29 mouse cellular contexts compared by ENCODE assay signal in the genomic region with DNA sequence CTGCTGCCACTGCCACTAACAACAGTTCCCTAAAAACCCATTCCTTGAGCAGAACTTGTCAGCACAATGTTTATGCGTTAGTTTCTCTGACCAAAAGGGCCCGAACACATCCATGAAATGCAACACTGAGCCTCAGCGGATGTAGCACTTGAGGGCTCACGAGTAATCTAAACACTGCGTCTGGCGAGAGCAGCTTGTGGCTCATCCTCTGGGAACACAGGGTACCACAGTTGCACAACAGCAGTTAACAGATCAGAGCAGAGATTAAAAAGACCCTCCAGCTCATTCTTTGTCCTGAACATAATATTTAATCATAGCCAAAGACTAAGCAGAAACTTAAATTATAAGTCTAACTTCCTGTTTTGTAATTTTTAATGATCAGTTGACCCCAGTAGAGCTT.
DNase-seq lines count a peak whose midpoint lies in the region; ATAC-seq and TF ChIP-seq lines count a peak whose summit lies in the region.
"Had no signal": no experiment of that assay in that cellular context is flagged by ENCODE, and none has a peak within 500 bp of the region (broad histone marks: within the 10 kb centered on the region; RNA-seq: fewer than 3 reads in every experiment).

No protein-coding gene starts in this region.

- peak; percentile 52; the same call in 1 of the 2 replicates for ATAC-seq in intestine, embryonic 16.5 days
- no peak for ATAC-seq in intestine, embryonic 15.5 days
- no peak for ATAC-seq in embryonic facial prominence, embryonic 13.5 days (ENCODE audit: insufficient number of reproducible peaks, insufficient read depth, low FRiP score, low TSS enrichment, low read depth)
- no peak for ATAC-seq in limb, embryonic 13.5 days (ENCODE audit: low FRiP score, low read depth)
- no peak for ATAC-seq in midbrain, embryonic 13.5 days
- ATAC-seq: forebrain, embryonic 16.5 days; hindbrain, embryonic 16.5 days; liver, postnatal 0 days; midbrain, embryonic 15.5 days; Patski had no signal

- no peak overlapping the region for H3K27ac ChIP-seq in intestine, embryonic 16.5 days (ENCODE audit: low read length)
- no peak overlapping the region for H3K27ac ChIP-seq in intestine, embryonic 15.5 days
- peak overlapping the region; percentile 44 for H3K27ac ChIP-seq in embryonic facial prominence, embryonic 13.5 days
- peak overlapping the region; percentile 44; the same call in 1 of the 2 replicates for H3K27ac ChIP-seq in limb, embryonic 13.5 days
- H3K27ac ChIP-seq in heart, adult 2 months, result no peak overlapping the region
- no peak overlapping the region for H3K27ac ChIP-seq in midbrain, embryonic 13.5 days
- H3K27ac ChIP-seq: forebrain, embryonic 10.5 days; midbrain, embryonic 15.5 days; neural tube, embryonic 12.5 days had no signal

- WGBS in intestine, embryonic 16.5 days, result 48% methylated on average over 6 of the region's 6 CpGs
- 43% methylated on average over 6 of the region's 6 CpGs for WGBS in intestine, embryonic 15.5 days
- 35% methylated on average over 6 of the region's 6 CpGs for WGBS in embryonic facial prominence, embryonic 13.5 days
- WGBS in limb, embryonic 13.5 days, result 58% methylated on average over 6 of the region's 6 CpGs
- WGBS in heart, adult 2 months, result 81% methylated on average over 6 of the region's 6 CpGs
- 72% methylated on average over 6 of the region's 6 CpGs for WGBS in midbrain, embryonic 13.5 days

- DNase-seq in lung, postnatal 4 days, result peak; percentile 16 to 66
- DNase-seq in gastrocnemius, postnatal 36 days, result no peak
- DNase-seq in heart, adult 2 months, result no peak
- DNase-seq: adrenal gland, postnatal 36 days; cerebellum, adult 11 months; cerebellum, postnatal 10 days; gastrocnemius, postnatal 25 days; kidney, adult 18-20 months; kidney, postnatal 4 days; liver, postnatal 0 days; retina, postnatal 1 day; right cerebral cortex, postnatal 25 days; spleen, adult 18-20 months; thymus, adult 18-20 months; thymus, postnatal 4 days had no signal

- H3K4me3 ChIP-seq in intestine, embryonic 16.5 days (ENCODE audit: low read length), result no peak overlapping the region
- no peak overlapping the region for H3K4me3 ChIP-seq in intestine, embryonic 15.5 days (replicated peaks)
- no peak overlapping the region for H3K4me3 ChIP-seq in embryonic facial prominence, embryonic 13.5 days
- H3K4me3 ChIP-seq in limb, embryonic 13.5 days, result no peak overlapping the region
- no peak overlapping the region for H3K4me3 ChIP-seq in heart, adult 2 months
- no peak overlapping the region for H3K4me3 ChIP-seq in midbrain, embryonic 13.5 days (replicated peaks)
- H3K4me3 ChIP-seq: forebrain, embryonic 10.5 days; megakaryocyte, embryonic 14.5 days; midbrain, embryonic 15.5 days; neural tube, embryonic 12.5 days had no signal

- no peaks in the 10 kb centered on the region for H3K27me3 ChIP-seq in intestine, embryonic 16.5 days (replicated peaks; ENCODE audit: control insufficient read depth, insufficient read depth, low read length)
- no peaks in the 10 kb centered on the region for H3K27me3 ChIP-seq in intestine, embryonic 15.5 days (replicated peaks)
- H3K27me3 ChIP-seq in embryonic facial prominence, embryonic 13.5 days, result no peaks in the 10 kb centered on the region
- no peaks in the 10 kb centered on the region for H3K27me3 ChIP-seq in limb, embryonic 13.5 days
- H3K27me3 ChIP-seq in heart, adult 2 months (ENCODE audit: control insufficient read depth, insufficient read depth, low read length), result no peaks in the 10 kb centered on the region
- H3K27me3 ChIP-seq in midbrain, embryonic 13.5 days, result no peaks in the 10 kb centered on the region
- H3K27me3 ChIP-seq: midbrain, embryonic 15.5 days; neural tube, embryonic 12.5 days; Patski had no signal

- no peak for TF ChIP-seq POLR2A in heart, adult 2 months (IDR thresholded peaks at IDR 0.05; ENCODE audit: insufficient read depth, low read depth, low read length)

- no peak overlapping the region for H3K4me2 ChIP-seq in intestine, embryonic 16.5 days (ENCODE audit: low read depth, low read length)
- no peak overlapping the region for H3K4me2 ChIP-seq in intestine, embryonic 15.5 days (replicated peaks)
- H3K4me2 ChIP-seq in embryonic facial prominence, embryonic 13.5 days, result no peak overlapping the region
- no peak overlapping the region for H3K4me2 ChIP-seq in limb, embryonic 13.5 days (replicated peaks)
- no peak overlapping the region for H3K4me2 ChIP-seq in midbrain, embryonic 13.5 days (replicated peaks)
- H3K4me2 ChIP-seq: heart, embryonic 11.5 days; liver, embryonic 11.5 days; midbrain, embryonic 15.5 days; neural tube, embryonic 12.5 days had no signal

- no peaks in the 10 kb centered on the region for H3K9me3 ChIP-seq in intestine, embryonic 16.5 days (ENCODE audit: control insufficient read depth, low read length)
- H3K9me3 ChIP-seq in intestine, embryonic 15.5 days, result no peaks in the 10 kb centered on the region
- no peaks in the 10 kb centered on the region for H3K9me3 ChIP-seq in embryonic facial prominence, embryonic 13.5 days
- H3K9me3 ChIP-seq in limb, embryonic 13.5 days, result no peaks in the 10 kb centered on the region
- no peaks in the 10 kb centered on the region for H3K9me3 ChIP-seq in midbrain, embryonic 13.5 days
- H3K9me3 ChIP-seq: forebrain, embryonic 10.5 days; megakaryocyte, embryonic 14.5 days; midbrain, embryonic 15.5 days; neural tube, embryonic 12.5 days had no signal

- H3K4me1 ChIP-seq in intestine, embryonic 16.5 days (ENCODE audit: control insufficient read depth, insufficient read depth, low read length), result no peaks in the 10 kb centered on the region; the same call in 1 of the 2 replicates
- no peaks in the 10 kb centered on the region for H3K4me1 ChIP-seq in intestine, embryonic 15.5 days (replicated peaks)
- H3K4me1 ChIP-seq in embryonic facial prominence, embryonic 13.5 days, result peaks cover 13% of the 10 kb centered on the region
- peaks cover 5% of the 10 kb centered on the region for H3K4me1 ChIP-seq in limb, embryonic 13.5 days
- no peaks in the 10 kb centered on the region for H3K4me1 ChIP-seq in heart, adult 2 months (ENCODE audit: control insufficient read depth, insufficient read depth, low read length)
- H3K4me1 ChIP-seq in midbrain, embryonic 13.5 days (replicated peaks), result 0 out of 2 replicates have a peak, but pooled peaks cover 5% of the 10 kb centered on the region
- H3K4me1 ChIP-seq: megakaryocyte, embryonic 14.5 days; midbrain, embryonic 15.5 days; neural tube, embryonic 12.5 days had no signal

- TF ChIP-seq CTCF in heart, adult 2 months (IDR thresholded peaks at IDR 0.05), result no peak

- intact Hi-C loops in gastrocnemius, postnatal 36 days (cut with DNase I), result no loop called here
- intact Hi-C loops in heart, adult 2 months (cut with DNase I), result no loop called here

- no peak overlapping the region for H3K9ac ChIP-seq in intestine, embryonic 16.5 days (ENCODE audit: low read depth, low read length)
- no peak overlapping the region for H3K9ac ChIP-seq in intestine, embryonic 15.5 days
- H3K9ac ChIP-seq in embryonic facial prominence, embryonic 13.5 days, result no peak overlapping the region
- no peak overlapping the region for H3K9ac ChIP-seq in limb, embryonic 13.5 days
- H3K9ac ChIP-seq in heart, adult 2 months (ENCODE audit: low read depth, low read length), result no peak overlapping the region
- H3K9ac ChIP-seq in midbrain, embryonic 13.5 days (replicated peaks), result no peak overlapping the region
- H3K9ac ChIP-seq: liver, postnatal 0 days; midbrain, embryonic 15.5 days; neural tube, embryonic 12.5 days had no signal

- TF ChIP-seq EP300 in heart, adult 2 months (IDR thresholded peaks at IDR 0.05; ENCODE audit: insufficient read depth, low read depth, low read length), result no peak

- no peaks in the 10 kb centered on the region for H3K36me3 ChIP-seq in intestine, embryonic 16.5 days (ENCODE audit: control insufficient read depth, insufficient read depth, low read length)
- H3K36me3 ChIP-seq in intestine, embryonic 15.5 days, result no peaks in the 10 kb centered on the region
- H3K36me3 ChIP-seq in embryonic facial prominence, embryonic 13.5 days, result no peaks in the 10 kb centered on the region
- no peaks in the 10 kb centered on the region for H3K36me3 ChIP-seq in limb, embryonic 13.5 days
- no peaks in the 10 kb centered on the region for H3K36me3 ChIP-seq in heart, adult 2 months (ENCODE audit: control insufficient read depth, insufficient read depth, low read length)
- no peaks in the 10 kb centered on the region for H3K36me3 ChIP-seq in midbrain, embryonic 13.5 days
- H3K36me3 ChIP-seq: forebrain, embryonic 10.5 days; midbrain, embryonic 15.5 days; neural tube, embryonic 12.5 days had no signal

- H3K79me2 ChIP-seq in heart, adult 2 months (replicated peaks; ENCODE audit: control insufficient read depth, insufficient read depth, low read length), result no peaks in the 10 kb centered on the region

Comparison
In these comparisons a context has a peak if more than half of its experiments do, and no peak if none do; other contexts are left out.
1. H3K27ac ChIP-seq: peak in embryonic facial prominence, embryonic 13.5 days (single experiment) and limb, embryonic 13.5 days (single experiment); none in intestine, embryonic 16.5 days (single experiment), intestine, embryonic 15.5 days (single experiment), heart, adult 2 months (single experiment) and midbrain, embryonic 13.5 days (single experiment).
2. DNase-seq: peak in lung, postnatal 4 days (2 of 2); none in gastrocnemius, postnatal 36 days (0 of 2) and heart, adult 2 months (0 of 2).